Mouse (Mus musculus): ENCODE measurements around the gene Gm21258.
"Not testable (repeated sequence)": the region's sequence is repeated elsewhere in the genome, so short reads cannot be mapped to it uniquely, and the experiment has no call there.

Gene Gm21258

DNA sequence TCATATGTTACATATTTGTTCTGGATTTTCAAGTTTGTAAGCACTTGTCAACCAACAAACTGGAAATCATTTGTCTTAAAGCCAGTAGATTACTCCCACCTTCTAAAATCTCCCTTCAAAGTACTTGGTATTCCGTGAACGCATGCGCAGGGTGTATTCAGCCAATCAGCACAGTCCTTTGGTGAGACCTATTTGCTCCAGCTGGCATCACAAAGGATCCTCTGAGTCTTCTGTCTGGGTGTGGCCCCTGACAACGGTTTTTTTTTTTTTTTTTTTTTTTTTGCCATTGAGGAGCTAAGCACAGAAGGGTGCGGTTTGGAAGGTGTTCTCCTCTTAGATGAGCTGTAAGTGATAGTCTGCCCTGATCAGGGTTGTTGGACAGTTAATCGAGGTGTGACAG is at the start of gene Gm21258:
Gene Gm21258, plus strand, starts transcription at position 301 of the 400 bp plus-strand sequence.
- not testable (repeated sequence) for DNase-seq

Data from cerebellum, adult 18-20 months (tissue).